Mouse (Mus musculus) lung, postnatal 10 days (tissue): ENCODE data around the gene Lhx5.

Experiments
- DNase-seq: peaks from one replicate; pipeline ENCODE4 v3.0.0; 2021

Gene Lhx5

GRCm38 (mm10) chr5:120431649-120432485 lies at the start of gene Lhx5:
Gene Lhx5 (plus strand): TSS chr5:120431699.
- no peak for DNase-seq

DNA sequence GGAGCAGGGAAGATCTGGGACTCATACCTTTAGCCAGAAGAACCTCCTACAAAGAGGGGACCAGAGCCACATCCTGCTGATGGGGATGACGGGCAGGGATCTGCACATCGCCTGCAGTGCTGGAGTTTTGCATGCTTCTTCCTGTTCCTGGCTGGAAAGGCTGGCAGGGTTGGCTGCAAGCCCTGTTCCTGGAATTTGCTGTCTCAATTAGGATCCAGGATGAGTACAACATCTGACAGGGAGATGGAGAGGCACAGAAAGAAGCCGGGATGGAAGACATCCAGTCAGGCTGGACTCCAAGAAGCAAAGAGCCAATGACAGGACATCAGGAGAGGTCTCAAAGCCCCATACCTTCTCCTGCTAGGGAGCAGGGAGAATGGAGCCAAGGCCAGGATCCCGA lies 45.1 kb upstream of the Lhx5 start:
- DNase-seq, result no peak

GRCm38 (mm10) chr5:120388765-120389164 lies 42.7 kb upstream of the Lhx5 start:
- DNase-seq, result no peak

GRCm38 (mm10) chr5:120389973-120390372 lies 41.5 kb upstream of the Lhx5 start:
- peak; percentile 3 for DNase-seq

DNA sequence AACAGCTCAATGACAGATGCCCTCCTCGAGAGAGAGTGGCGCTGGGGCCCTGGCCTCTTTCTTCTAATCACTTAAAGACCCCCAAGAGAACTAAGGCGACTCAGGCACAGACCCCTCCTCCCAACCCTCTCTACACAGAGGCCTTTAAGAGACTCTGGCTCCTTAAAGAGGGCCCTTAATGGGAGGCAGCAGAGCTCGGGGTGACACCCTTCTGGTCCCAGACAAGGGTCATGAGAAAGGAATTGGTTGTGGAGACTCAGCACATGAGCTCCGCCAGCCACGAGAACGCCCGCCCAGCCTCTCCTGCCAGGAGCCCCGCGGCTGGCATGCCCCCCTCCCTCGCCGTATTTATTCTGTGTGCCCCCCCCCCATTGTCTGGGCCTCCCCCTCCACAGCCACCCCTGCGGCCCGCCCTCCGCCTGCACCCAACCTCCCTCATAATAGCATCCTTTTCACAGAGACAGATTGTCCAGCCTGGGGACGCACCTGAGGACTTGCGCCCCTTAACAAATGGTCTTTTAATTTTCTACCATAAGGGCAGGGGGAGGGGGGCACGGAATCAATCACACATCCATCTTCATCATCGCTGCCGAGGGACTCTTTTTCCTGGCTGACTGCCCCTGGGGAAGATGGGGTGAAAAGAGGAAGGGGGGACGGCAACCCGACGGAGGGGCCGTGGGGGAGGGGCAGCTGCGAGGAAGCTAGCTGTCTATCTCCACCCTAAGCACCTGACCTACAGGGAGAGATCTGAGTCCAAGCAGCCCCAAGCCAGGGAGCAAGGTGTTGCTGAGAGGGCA lies 37.4 kb upstream of the Lhx5 start:
- no peak for DNase-seq

- no peak for DNase-seq
These were observed 33.5 kb upstream of the Lhx5 start for GRCm38 (mm10) chr5:120397988-120398387.

DNA sequence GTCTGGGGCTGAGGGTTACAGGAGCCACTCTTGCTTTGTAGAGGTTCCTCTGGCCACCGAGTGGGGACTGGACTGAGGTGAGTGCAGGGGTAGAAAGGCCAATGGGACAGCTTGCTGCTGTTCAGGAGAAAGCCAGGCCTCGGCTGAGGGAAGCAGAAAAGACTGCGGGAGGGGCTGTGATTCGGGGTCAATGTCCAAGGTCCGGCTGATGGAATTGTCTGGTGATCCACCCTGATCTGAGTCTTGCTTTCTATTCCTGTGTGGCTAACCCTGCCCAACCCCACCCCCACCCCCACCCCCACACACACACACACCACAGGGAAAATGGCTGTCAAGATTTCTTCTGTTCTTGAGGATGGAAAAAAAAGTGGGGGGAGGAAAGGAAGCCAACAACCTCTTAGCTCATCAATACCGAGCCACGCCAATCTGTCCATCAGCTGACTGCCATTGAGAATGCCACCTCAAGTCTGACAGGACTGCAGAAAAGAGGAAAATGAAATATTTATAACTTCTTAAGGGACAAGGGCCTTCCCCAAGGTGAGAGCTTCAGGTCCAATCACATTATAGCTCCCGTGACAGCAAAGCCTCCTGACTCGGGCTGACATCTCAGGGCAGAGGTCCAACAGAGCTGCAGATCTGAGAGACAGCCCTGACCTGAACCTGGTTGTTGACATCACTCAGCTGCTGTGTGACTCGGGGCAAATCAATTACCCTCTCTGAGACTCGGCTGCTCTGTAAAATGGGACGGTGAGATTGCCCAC lies 26.5 kb upstream of the Lhx5 start:
- DNase-seq, result no peak

- no peak for DNase-seq
These were observed 22.6 kb upstream of the Lhx5 start for GRCm38 (mm10) chr5:120408933-120409332.

DNA sequence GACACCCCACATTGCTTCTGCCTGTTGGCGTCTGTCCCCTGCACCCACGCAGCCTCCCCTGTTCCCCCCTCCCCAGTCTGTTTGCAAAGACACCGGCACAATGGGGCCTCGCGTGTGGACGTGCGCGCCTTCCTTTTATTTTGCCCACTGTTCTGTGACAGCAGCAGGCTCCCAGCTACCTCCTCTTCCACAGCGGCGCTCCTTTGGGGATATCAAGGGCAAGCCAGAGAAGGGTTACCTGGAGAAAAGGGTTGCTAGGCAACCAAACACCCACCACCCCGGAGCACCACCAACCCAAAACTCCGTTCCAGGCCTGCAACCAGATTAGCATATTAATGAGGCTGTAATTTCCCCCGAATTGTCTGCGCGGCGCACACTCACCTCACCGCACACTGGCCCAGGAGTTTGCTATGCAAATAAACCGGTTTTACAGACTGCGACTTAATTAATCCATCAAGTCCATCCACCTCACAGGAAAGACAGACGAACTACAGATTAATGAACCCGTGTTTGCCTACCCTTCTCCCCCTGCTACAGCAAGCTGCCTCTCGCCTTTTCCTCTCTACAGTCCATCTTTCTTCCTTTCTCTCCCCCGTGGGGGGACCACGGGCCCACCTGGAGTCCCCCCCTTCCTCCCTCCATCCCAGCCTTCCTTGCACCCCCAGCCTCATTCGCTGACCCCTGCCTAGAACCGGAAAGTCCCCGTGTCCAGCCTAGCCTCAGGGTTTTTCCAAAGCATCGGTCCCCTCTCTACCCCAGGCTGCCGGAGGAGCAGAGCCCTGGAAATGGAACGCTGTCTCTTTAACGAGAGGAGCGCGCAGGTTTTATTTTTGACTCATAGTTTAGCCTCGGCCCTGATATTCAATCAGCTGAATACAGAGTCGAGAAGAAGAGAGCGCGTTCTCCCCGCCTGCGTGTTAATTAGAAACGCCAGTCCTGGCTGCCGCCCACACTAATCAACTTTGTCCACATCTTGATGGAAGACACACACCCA lies 21.8 kb upstream of the Lhx5 start:
- DNase-seq, result no peak

DNA sequence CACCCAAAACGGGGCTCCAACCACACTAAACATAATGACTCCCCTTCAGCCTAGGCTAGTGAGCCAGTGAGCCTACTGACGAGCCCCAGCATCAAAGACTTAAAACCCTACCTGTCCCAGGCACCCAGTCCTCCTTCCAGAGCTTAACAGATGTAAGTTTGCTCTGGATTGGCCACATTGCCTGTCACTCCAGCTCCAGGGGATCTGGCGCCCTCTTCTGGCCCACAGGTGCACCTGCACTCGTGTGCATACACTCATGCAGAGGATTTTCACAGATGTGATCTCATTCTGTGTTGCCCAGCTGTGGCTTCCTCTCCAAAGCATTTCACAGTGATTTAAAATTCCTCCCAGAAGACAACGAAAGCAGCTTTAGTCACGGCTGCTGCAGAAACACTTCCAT lies 18.1 kb upstream of the Lhx5 start:
- no peak for DNase-seq

DNA sequence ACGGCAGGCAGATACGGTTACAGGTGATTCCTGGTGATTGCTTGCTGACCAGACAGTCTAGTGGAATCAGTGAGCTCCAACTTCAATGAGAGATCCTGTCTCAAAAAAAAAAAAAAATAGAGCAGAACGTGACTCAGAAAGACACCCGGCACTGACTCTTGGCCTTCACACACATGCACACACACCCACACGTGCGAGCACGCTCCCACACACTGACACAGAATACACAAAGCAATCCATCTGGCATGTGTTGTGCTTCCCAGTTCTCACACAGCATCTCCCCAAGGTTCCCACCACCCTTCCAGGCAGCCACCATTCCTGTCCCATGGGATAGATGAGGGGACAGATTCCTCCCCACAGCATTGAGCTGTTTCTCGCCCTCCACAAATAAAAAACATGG lies 11.4 kb upstream of the Lhx5 start:
- no peak for DNase-seq

DNA sequence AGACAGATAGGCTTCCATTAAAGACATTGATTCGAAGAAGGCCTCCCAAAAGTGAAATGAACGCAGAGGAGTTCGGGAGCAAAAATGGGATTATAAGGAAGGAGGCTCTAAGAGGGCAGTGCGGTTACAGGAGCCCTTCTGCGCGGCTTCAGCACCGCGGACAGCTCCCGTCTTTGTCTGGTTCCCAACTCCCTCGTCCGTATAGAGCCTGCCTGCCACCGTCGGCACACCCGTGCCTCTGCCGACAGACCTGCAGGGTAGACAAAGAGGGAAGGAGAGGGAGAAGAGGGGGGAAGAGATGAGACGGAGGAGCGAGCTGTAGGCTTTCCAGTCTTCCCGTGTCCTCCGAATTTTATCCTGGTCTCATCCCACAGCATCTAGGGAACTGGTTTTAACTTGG lies 7.5 kb upstream of the Lhx5 start:
- DNase-seq, result peak; percentile 81

DNA sequence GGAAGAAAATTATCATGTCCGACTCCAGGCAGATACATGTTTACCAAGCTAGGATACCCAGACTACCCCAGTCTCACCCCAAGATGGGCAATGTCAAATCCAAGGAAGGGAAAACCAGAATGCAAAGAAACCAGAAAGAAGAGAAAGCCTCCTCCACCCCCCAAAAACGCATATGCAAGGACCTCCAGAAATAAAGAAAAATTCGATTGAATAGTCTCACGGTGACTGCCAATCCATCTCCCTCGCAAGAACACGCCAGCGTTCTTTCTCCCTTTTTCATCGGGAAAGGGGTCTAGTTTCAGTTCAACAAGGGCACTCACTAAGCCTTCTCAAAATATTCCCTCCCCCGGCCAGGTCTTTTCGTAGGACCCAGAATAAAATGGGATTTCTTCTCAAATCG lies 6.8 kb upstream of the Lhx5 start:
- DNase-seq, result no peak

GRCm38 (mm10) chr5:120425711-120426110 lies 5.8 kb upstream of the Lhx5 start:
- DNase-seq, result no peak

GRCm38 (mm10) chr5:120426572-120426971 lies 4.9 kb upstream of the Lhx5 start:
- no peak for DNase-seq

- no peak for DNase-seq
These were observed 4.0 kb upstream of the Lhx5 start for GRCm38 (mm10) chr5:120427451-120427938.

DNA sequence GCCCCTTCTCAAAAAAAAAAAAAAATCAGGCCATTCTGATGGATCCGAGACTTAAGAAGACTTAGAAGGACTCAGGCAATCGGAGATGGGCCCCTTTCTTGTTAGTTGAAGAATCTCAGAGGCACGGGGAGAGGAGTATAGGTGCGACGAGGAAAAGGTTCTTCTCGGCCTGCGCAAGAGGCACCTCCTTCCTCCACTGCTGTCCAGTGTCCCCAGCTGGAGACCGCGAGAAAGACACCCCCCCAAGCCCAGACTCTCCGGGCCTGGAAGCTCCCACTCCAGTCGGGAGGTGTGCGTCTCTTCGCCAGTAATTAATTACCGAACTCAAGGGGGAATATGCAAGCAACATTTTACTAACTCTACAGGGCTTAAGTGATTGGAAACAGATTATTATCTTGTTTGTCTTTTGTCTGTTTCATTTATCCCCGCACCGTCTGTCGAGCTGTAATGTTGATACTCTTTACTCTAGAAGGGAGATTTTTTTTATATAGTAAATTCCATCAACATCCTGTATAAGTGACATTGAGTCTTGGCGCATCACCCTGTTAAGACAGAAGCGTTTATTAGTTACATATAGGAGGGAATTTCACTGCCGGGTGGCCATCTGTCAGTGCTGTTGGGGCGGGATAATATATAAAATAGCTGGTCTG lies 3.2 kb upstream of the Lhx5 start:
- DNase-seq, result no peak

GRCm38 (mm10) chr5:120428990-120429389 lies 2.5 kb upstream of the Lhx5 start:
- no peak for DNase-seq

- no peak for DNase-seq
These were observed 1.8 kb upstream of the Lhx5 start for GRCm38 (mm10) chr5:120429692-120430091.

- no peak for DNase-seq
These were observed 407 bp upstream of the Lhx5 start for GRCm38 (mm10) chr5:120431001-120431583.

DNA sequence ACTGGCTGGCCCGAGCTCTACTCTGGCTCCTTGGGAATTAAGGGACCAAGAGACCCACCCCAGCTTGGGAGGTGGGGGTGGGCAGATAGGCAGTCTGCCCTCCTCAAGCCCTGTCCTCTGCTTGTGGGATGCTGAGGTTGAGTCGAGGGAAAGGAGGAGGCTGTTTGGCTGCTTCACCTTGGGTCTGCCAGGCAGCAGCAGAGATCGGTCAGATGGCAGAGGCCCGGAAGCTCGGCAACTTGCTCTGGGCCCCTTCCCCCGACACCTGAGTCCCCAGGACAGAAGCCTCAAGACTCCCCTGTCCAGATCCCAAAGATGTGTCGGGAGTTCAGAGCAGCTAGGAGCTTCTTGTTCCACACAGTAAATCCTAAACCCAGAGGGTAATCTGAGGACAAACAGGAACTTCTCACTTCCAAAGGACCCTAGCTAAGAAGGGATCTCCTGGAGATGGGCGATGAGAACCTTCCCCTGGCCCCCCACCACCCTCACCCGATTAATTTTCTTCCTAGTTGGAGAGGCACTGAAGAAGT lies 1.1 kb downstream of the Lhx5 start:
- no peak for DNase-seq
